Comparison of ENCODE assay signal across 8 mouse cellular contexts in the genomic region with DNA sequence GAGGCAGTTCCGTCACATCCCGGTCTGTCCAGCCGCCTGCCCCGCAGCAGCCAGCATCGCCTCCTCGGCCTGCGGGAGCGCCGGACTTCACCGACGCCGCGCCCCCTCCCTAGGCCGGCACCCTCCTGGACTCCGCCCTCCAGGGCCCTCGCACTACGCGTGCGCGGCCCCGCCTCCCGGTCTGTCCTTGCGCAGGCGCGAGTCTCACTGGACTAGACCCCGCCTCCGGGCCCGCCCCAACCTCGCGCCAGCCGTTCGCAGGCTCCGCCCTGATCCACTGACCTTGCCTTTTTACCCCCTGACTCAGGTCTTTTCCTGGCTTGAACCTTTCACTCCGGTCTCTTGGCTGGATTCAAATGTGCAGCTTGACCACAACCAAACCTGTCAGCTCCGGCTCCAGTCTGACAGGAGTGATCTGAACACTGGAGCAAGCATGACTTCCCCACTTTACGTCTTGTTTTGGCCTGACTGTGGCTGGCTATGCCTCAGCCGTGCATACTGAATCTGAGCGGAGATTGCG. TPM values are rescaled to one million over a fixed set of nuclear protein-coding genes. Genes with fewer than 3 reads are reported as not detected.
A peak's percentile ranks its signal among the peaks of the same experiment; 100 is the strongest.
DNase-seq lines count a peak whose midpoint lies in the region; ATAC-seq and TF ChIP-seq lines count a peak whose summit lies in the region.

Gene Ccser2 (minus strand): TSS at position 150 of the 520 bp plus-strand sequence.

- no peaks in the 10 kb centered on the region for H3K36me3 ChIP-seq in embryonic facial prominence, embryonic 13.5 days
- no peaks in the 10 kb centered on the region for H3K36me3 ChIP-seq in heart, adult 2 months (ENCODE audit: control insufficient read depth, insufficient read depth, low read length)
- H3K36me3 ChIP-seq in limb, embryonic 13.5 days = no peaks in the 10 kb centered on the region
- no peaks in the 10 kb centered on the region for H3K36me3 ChIP-seq in midbrain, embryonic 16.5 days (ENCODE audit: control insufficient read depth, insufficient read depth, low read length)

- H3K27me3 ChIP-seq in embryonic facial prominence, embryonic 13.5 days = no peaks in the 10 kb centered on the region
- no peaks in the 10 kb centered on the region for H3K27me3 ChIP-seq in heart, adult 2 months (ENCODE audit: control insufficient read depth, insufficient read depth, low read length)
- H3K27me3 ChIP-seq in limb, embryonic 13.5 days = no peaks in the 10 kb centered on the region
- H3K27me3 ChIP-seq in midbrain, embryonic 16.5 days (ENCODE audit: control insufficient read depth, insufficient read depth, low read depth, low read length) = no peaks in the 10 kb centered on the region

- WGBS in embryonic facial prominence, embryonic 13.5 days = 1% methylated on average over 39 of the region's 39 CpGs
- under 1% methylated on average over 32 of the region's 39 CpGs for WGBS in heart, adult 2 months
- WGBS in limb, embryonic 13.5 days = 2% methylated on average over 39 of the region's 39 CpGs
- WGBS in midbrain, embryonic 16.5 days = 1% methylated on average over 33 of the region's 39 CpGs

- peak within 1 kb of the TSS; percentile 76 for H3K27ac ChIP-seq in embryonic facial prominence, embryonic 13.5 days
- H3K27ac ChIP-seq in heart, adult 2 months = peak within 1 kb of the TSS; percentile 79
- H3K27ac ChIP-seq in limb, embryonic 13.5 days = peak within 1 kb of the TSS; percentile 75
- peak within 1 kb of the TSS; percentile 92 for H3K27ac ChIP-seq in midbrain, embryonic 16.5 days (ENCODE audit: low read length)

- peak within 1 kb of the TSS; percentile 93 for H3K9ac ChIP-seq in embryonic facial prominence, embryonic 13.5 days
- H3K9ac ChIP-seq in heart, adult 2 months (ENCODE audit: low read depth, low read length) = peak within 1 kb of the TSS; percentile 89
- peak within 1 kb of the TSS; percentile 89 for H3K9ac ChIP-seq in limb, embryonic 13.5 days
- H3K9ac ChIP-seq in midbrain, embryonic 16.5 days (ENCODE audit: low read depth, low read length) = peak within 1 kb of the TSS; percentile 98

- peak; percentile 67 for TF ChIP-seq POLR2A in heart, adult 2 months (IDR thresholded peaks at IDR 0.05; ENCODE audit: insufficient read depth, low read depth, low read length)

- TF ChIP-seq CTCF in heart, adult 2 months (IDR thresholded peaks at IDR 0.05) = 0 out of 2 replicates have a peak, but pooled peaks have one; percentile 7

- TF ChIP-seq EP300 in heart, adult 2 months (IDR thresholded peaks at IDR 0.05; ENCODE audit: insufficient read depth, low read depth, low read length) = no peak

- ATAC-seq in embryonic facial prominence, embryonic 13.5 days (ENCODE audit: insufficient number of reproducible peaks, insufficient read depth, low FRiP score, low TSS enrichment, low read depth) = peak; percentile 100
- ATAC-seq in limb, embryonic 13.5 days (ENCODE audit: low FRiP score, low read depth) = peak; percentile 99
- peak; percentile 100 for ATAC-seq in midbrain, embryonic 16.5 days

- intact Hi-C loops in heart, adult 2 months (cut with DNase I) = loop anchor here (5.0 kb wide), 2 partner anchors 51 to 164 kb away; no protein-coding TSS in a partner anchor

- peaks cover 23% of the 10 kb centered on the region for H3K4me1 ChIP-seq in embryonic facial prominence, embryonic 13.5 days
- H3K4me1 ChIP-seq in heart, adult 2 months (ENCODE audit: control insufficient read depth, insufficient read depth, low read length) = peaks cover 2% of the 10 kb centered on the region
- peaks cover 24% of the 10 kb centered on the region for H3K4me1 ChIP-seq in limb, embryonic 13.5 days
- H3K4me1 ChIP-seq in midbrain, embryonic 16.5 days (ENCODE audit: control insufficient read depth, insufficient read depth, low read length) = peaks cover 21% of the 10 kb centered on the region

- H3K9me3 ChIP-seq in embryonic facial prominence, embryonic 13.5 days = no peaks in the 10 kb centered on the region
- no peaks in the 10 kb centered on the region for H3K9me3 ChIP-seq in limb, embryonic 13.5 days
- H3K9me3 ChIP-seq in midbrain, embryonic 16.5 days (replicated peaks; ENCODE audit: control insufficient read depth, low read length, poor library complexity, severe bottlenecking) = no peaks in the 10 kb centered on the region

- peak within 1 kb of the TSS; percentile 88 for H3K4me3 ChIP-seq in embryonic facial prominence, embryonic 13.5 days
- H3K4me3 ChIP-seq in heart, adult 2 months = peak within 1 kb of the TSS; percentile 84
- H3K4me3 ChIP-seq in limb, embryonic 13.5 days = peak within 1 kb of the TSS; percentile 87
- H3K4me3 ChIP-seq in midbrain, embryonic 16.5 days (ENCODE audit: low read depth, low read length) = peak within 1 kb of the TSS; percentile 76

- H3K4me2 ChIP-seq in embryonic facial prominence, embryonic 13.5 days = peak within 1 kb of the TSS; percentile 59
- peak within 1 kb of the TSS; percentile 64 for H3K4me2 ChIP-seq in limb, embryonic 13.5 days (replicated peaks)
- H3K4me2 ChIP-seq in midbrain, embryonic 16.5 days (ENCODE audit: low read length) = peak within 1 kb of the TSS; percentile 57

- peak; percentile 99 for DNase-seq in 3134 (ENCODE audit: extremely low read depth, insufficient read length, low spot score)
- DNase-seq in adrenal gland, postnatal 36 days = peak; percentile 100
- DNase-seq in heart, adult 2 months = peak; percentile 99 to 100
- DNase-seq in kidney, adult 8-10 months = peak; percentile 98 to 99
- peak; percentile 92 to 98 for DNase-seq in spleen, postnatal 10 days (ENCODE audit: low spot score in 2 of 2)

- no peaks in the 10 kb centered on the region; the same call in 1 of the 2 replicates for H3K79me2 ChIP-seq in heart, adult 2 months (replicated peaks; ENCODE audit: control insufficient read depth, insufficient read depth, low read length)

RNA-seq across cellular contexts. Expression of gene Ccser2, which starts in this region (rescaled TPM):
- 10 to 100 TPM; 32.2 to 40.0 TPM for total RNA-seq in adrenal gland, postnatal 36 days (2021)
- polyA plus RNA-seq in embryonic facial prominence, embryonic 13.5 days (2015; fragmentation: Nextera tagmentation; extraction: Ambion mirVana) = 45.1 and 50.0 TPM in 2 replicates
- total RNA-seq in heart, adult 2 months (2021) = 100 to 1,000 TPM; 106 to 122 TPM
- polyA plus RNA-seq in heart, adult 2 months (2012; rRNA removed) = 63.1 and 107 TPM in 2 replicates
- polyA plus RNA-seq in limb, embryonic 13.5 days (2015; fragmentation: Nextera tagmentation; extraction: Ambion mirVana) = 44.6 and 54.3 TPM in 2 replicates
- 92.9 and 97.5 TPM in 2 replicates for polyA plus RNA-seq in midbrain, embryonic 16.5 days (2015; fragmentation: Nextera tagmentation; extraction: Ambion mirVana)

Comparison
In these comparisons a context has a peak if more than half of its experiments do, and no peak if none do; other contexts are left out.
1. Peak in every context shown above with its lines: DNase-seq, ATAC-seq, H3K4me3 ChIP-seq and H3K27ac ChIP-seq.